Mouse (Mus musculus) ES-Bruce4 (cell line): ENCODE results near the gene Mesp1.
"Not testable (repeated sequence)": the region's sequence is repeated elsewhere in the genome, so short reads cannot be mapped to it uniquely, and the experiment has no call there.

Source experiments
- CTCF ChIP-seq: IDR thresholded peaks from one replicate; pipeline ENCODE4 v1.8.1; 2011; ENCODE audit warnings: low read depth, low read length
- EP300 ChIP-seq: IDR thresholded peaks from 2 replicates; pipeline ENCODE4 v1.6.1; 2011; ENCODE audit warnings: low read depth, low read length; ENCODE audit not compliant: insufficient read depth
- POLR2A ChIP-seq: IDR thresholded peaks from one replicate; pipeline ENCODE4 v1.8.1; 2011; ENCODE audit warnings: low read length; ENCODE audit not compliant: insufficient read depth

GRCm38 (mm10) chr7:79789812-79790211 is 3.8 kb downstream of the Mesp1 start:
- TF ChIP-seq POLR2A, CTCF, EP300: not testable (repeated sequence)
